Mouse (Mus musculus) cortical plate, adult 2 months (tissue): ENCODE measurements around the gene Dthd1. TPM values are rescaled to one million over a fixed set of nuclear protein-coding genes. Genes with fewer than 3 reads are reported as not detected.
A peak's percentile ranks its signal among the peaks of the same experiment; 100 is the strongest.

ENCODE experiments used
- H3K27ac ChIP-seq: fragments of 200-500 bp; 2 replicates; pipeline ENCODE4 v1.5.1; 2012; ENCODE audit warnings: low read length, control low read depth, inconsistent platforms; ENCODE audit not compliant: insufficient read depth
- H3K4me1 ChIP-seq: fragments of 200-500 bp; 2 replicates; pipeline ENCODE4 v1.6.1; 2011; ENCODE audit warnings: low read length; ENCODE audit not compliant: control insufficient read depth, insufficient read depth
- H3K4me3 ChIP-seq: fragments of 200-500 bp; 2 replicates; pipeline ENCODE4 v1.5.1; 2011; ENCODE audit warnings: mild to moderate bottlenecking, low read length, control low read depth; ENCODE audit not compliant: insufficient read depth
- CTCF ChIP-seq: fragments of 200-500 bp; IDR thresholded peaks from 2 replicates; pipeline ENCODE4 v1.5.1; 2011; ENCODE audit warnings: mild to moderate bottlenecking, control low read depth, low read length; ENCODE audit not compliant: insufficient read depth; ENCODE audit errors: extremely low read depth
- POLR2A ChIP-seq: fragments of 200-500 bp; IDR thresholded peaks from 2 replicates; pipeline ENCODE4 v1.6.1; 2011; ENCODE audit warnings: mild to moderate bottlenecking, low read length, control low read depth; ENCODE audit not compliant: insufficient read depth; ENCODE audit errors: extremely low read depth
- polyA plus RNA-seq: library from polyadenylated mRNA; depleted of rRNA; stranded (reverse); fragments of >200 nt; gene quantifications from 2 replicates; pipeline ENCODE4 v1.2.3, GENCODE M21; 2012; rRNA removed

Dthd1 gene
- 0.04 and 0.08 TPM in 2 replicates for polyA plus RNA-seq

DNA sequence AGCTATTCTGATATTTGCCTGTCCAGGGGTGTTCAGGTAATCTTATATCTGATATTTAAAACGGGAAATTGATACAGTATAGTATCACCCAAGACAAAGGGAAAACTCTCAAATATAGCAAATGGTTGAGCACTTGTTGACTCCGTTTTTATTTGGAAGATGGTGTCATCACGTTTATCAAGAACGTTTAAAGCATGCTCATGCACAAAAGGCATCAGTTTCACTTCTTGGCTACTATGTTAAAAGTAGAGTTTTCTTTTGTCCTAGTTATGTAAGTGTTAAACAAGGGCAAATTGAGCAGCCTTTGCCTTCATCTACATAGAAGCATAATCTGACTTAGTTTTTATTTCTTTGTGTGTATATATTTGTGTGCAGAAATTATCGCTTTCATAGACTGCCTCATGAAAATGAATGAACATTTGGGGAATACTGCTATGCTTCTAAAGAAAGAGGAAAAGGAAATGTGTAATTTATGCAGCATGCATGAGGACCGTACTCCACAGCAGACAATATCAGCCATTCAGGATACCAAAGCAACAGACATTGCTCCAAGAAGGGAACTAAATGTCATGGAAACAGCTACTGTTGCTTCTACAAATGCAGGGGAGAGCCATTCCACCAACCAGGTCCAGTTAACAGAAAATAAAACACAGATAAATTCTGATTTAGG is at the start of gene Dthd1:
Dthd1 (plus strand) TSS at position 422 of the 670 bp plus-strand sequence.
- Histone ChIP-seq H3K4me3 (no peak within 1 kb of the TSS), H3K27ac (no peak within 1 kb of the TSS), H3K4me1 (no peaks in the 10 kb centered on the region)
- no peak for TF ChIP-seq CTCF
- no peak for TF ChIP-seq POLR2A

DNA sequence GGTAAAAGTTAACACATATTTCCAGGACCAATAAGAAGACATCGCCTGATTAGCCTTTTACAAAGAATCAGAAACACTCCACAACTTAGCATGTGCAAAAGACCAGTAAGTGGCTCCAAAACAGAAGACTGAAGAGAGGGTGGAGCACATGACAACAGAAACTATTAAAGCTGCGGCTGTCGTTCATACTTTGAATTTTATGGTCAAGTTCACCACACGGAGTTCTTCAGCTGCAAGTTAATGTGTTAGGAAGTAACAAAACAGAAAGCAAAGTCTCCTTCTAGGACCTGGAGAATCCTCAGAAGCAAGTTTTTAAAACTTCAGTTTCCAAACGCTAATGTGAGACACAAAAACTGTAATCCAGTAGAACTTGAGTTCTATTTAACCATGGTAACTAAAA is 49.5 kb upstream of the Dthd1 start:
- peak overlapping the region; percentile 85; the same call in 1 of the 2 replicates for H3K4me3 ChIP-seq
- H3K27ac ChIP-seq: peak overlapping the region; percentile 87
- peaks cover 10% of the 10 kb centered on the region for H3K4me1 ChIP-seq
- no peak for TF ChIP-seq CTCF
- no peak for TF ChIP-seq POLR2A

DNA sequence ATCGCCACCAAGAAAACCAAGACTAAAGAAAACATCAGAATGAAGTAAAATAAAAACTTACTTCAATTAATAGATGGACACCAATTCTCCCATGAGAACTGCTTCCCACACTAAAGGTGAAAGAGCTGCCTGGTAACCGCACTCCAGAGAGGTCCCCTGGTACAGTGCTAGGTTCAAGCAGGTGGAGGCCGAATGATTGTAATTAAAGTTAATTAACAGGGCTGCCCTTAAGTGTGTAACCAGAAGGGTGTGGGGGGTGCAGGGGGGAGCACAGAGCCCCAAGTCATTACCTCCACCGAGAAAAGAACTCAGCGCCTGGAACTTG is 48.2 kb upstream of the Dthd1 start:
- no peak for TF ChIP-seq CTCF
- TF ChIP-seq POLR2A: no peak
- H3K27ac ChIP-seq: peak overlapping the region; percentile 90
- peak overlapping the region; percentile 85 for H3K4me3 ChIP-seq
- peaks cover 9% of the 10 kb centered on the region for H3K4me1 ChIP-seq

DNA sequence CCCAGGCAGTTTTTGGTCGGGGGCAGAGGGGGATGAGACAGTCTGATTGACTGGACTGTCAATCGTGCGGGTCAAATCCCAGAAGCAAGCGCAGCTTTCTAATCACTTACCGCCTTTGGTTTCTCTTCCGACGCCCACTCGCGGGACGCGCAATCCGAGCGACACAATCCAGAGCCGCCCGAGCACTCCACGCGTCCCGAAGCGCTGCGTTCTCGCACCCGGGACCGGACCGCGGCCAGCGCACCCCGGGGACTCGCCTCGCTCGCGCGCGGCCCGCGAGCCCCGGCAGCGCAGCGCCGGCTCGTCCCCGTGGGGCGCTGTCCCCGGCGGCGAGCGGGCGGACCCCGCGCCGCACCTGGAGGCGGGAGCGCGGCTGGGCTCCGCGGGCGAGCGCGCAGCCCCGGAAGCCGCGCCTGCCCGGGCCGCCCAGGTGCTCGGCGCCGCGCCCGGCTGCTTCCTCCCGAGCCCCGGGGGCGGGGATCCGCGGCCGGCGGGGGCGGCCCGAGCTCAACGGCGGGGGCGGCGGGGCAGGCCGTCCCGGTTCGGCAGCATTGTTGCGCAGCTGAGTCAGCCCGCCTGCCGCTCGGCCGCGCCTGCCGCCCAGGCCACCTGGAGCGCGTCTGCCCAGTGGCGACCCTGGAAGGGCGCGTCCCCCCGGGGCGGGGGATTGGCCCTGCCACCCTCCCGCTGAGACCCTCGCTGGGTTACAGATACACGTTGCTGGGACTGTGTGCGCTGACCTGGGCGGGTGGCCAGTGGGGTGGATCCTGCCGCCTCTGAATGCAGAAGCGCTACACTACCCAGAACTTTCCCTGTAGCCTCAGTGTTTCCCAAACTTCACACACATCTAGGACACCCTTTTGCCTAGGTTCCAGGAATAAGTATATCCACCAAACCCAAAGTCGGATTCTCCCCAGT is 47.6 kb upstream of the Dthd1 start, which contains the start of gene Arap2:
Arap2 (minus strand) TSS at position 376 of the 918 bp plus-strand sequence.
- H3K27ac ChIP-seq: peak within 1 kb of the TSS; percentile 90
- peak within 1 kb of the TSS; percentile 85 for H3K4me3 ChIP-seq
- H3K4me1 ChIP-seq: peaks cover 7% of the 10 kb centered on the region
- TF ChIP-seq CTCF (no peak), POLR2A (0 out of 2 replicates have a peak, but pooled peaks have one; percentile 16)

DNA sequence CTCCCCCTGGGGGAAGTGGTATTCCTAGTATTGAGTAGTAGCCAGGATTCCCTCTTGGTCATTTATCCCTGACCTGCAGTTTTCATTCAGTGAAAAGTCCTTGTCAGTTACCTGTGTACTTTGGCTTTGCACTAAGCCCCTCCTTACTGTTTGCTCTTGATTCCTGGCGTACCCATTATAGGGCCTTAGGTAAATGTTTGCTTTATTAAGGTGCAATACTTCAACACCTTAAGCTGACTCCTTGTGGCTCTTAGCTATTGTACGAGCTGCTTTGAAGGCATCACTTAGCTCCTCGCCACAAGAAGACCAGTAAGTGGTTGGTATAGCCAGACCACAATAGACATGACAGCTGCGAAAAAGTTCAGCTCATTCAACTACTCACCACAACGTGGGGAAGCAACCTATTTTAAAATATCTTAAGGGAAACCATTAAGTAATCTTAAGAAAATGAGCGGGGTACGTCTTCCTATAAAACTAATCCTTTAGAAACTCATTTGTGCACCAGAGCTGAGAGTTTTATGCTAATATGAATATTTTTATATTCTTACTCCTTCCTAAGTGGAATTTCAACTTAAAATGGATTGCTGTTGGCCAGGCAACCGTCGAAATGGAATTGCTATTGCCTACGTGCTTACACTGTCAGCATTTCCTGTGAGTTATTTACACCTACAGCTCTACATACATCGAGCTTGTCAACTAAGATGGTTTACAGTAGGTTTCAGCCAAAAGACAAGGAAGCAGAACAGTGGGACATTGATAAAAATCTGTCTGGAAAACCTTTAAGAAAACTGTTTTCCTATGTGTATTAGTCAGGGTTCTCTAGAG is 41.6 kb upstream of the Dthd1 start:
- TF ChIP-seq CTCF (no peak), POLR2A (no peak)
- Histone ChIP-seq H3K27ac (no peak overlapping the region), H3K4me3 (no peak overlapping the region), H3K4me1 (no peaks in the 10 kb centered on the region)

DNA sequence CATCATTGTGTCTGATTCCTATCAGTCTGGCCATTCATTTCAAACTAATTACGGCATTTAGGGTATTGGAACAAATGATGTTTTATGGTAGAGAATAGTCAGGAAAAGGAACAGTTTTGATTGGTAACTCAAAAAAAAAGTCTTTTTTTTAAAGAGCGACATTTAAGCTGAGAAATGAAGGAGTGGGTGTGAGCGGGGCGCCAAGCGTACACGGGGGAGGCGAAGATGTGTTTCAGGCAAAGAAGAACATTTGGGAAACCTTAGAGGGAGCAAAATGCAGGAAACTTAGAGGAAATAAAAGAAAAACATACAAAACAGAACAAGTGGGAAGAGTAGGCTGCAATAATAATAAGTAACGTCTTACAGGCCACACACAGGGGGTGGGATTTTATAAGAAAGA is 35.8 kb upstream of the Dthd1 start:
- Histone ChIP-seq H3K27ac (no peak overlapping the region), H3K4me3 (0 out of 2 replicates have a peak overlapping the region, but pooled peaks have one; percentile 23), H3K4me1 (peaks cover 4% of the 10 kb centered on the region)
- TF ChIP-seq CTCF (no peak), POLR2A (no peak)

DNA sequence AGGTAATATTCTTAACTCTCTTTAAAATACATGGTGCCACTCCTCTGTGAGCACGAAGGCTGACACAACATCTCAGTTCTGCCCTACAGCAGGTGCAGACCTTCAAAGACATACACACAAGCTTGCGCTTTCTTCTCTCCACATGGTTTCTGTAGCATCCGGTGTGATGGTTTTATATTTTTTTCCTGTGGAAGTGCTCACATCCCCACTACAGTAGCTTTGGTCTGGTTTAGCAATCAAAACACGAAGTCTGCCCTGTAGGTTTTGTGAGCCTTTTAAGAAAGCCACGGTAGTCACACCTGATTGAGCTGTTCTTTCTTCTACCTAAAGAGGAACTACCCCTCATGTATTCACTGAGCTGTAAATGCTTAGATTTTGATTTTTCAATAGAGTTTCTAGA is 34.9 kb upstream of the Dthd1 start:
- peak overlapping the region; percentile 35; the same call in 1 of the 2 replicates for H3K27ac ChIP-seq

DNA sequence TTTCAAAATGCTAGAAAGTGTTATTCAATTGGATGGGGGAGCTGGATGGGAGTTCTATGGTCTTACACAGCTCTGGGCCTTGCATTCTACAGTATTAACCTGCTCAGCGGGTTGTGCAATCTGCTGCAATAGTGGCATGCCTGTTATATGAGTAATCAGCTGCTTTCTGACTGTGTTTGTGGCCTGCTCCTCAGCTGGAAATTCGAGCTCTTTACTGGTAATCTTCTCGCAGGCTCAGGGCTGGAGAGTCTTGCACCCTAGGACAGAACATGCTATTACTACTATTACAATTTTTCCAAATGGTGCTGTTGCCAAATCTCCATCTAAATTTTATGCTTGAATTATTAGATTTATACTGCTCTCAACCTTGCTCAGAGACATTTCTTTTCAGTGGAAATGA is 26.8 kb upstream of the Dthd1 start:
- no peak for TF ChIP-seq CTCF
- no peak for TF ChIP-seq POLR2A
- Histone ChIP-seq H3K4me3 (no peak overlapping the region), H3K27ac (no peak overlapping the region), H3K4me1 (no peaks in the 10 kb centered on the region)

More for the DNA sequence above, 34.9 kb upstream of the Dthd1 start:
- TF ChIP-seq CTCF (no peak), POLR2A (no peak)
- Histone ChIP-seq H3K4me1 (peaks cover 4% of the 10 kb centered on the region), H3K4me3 (no peak overlapping the region)
